Mouse (Mus musculus) bone marrow, adult 2 months (tissue): ENCODE results near the gene Tifa. TPM values are rescaled to one million over a fixed set of nuclear protein-coding genes. Genes with fewer than 3 reads are reported as not detected.
A peak's percentile ranks its signal among the peaks of the same experiment; 100 is the strongest.
"Not testable (repeated sequence)": the region's sequence is repeated elsewhere in the genome, so short reads cannot be mapped to it uniquely, and the experiment has no call there.

Experiments used
- H3K27ac ChIP-seq: fragments of 200-500 bp; 2 replicates; pipeline ENCODE4 v1.5.1; 2012; ENCODE audit warnings: low read depth, mild to moderate bottlenecking, control low read depth, inconsistent platforms, low read length; ENCODE audit not compliant: control insufficient read depth, poor library complexity, insufficient read depth
- H3K4me1 ChIP-seq: fragments of 200-500 bp; 2 replicates; pipeline ENCODE4 v1.6.1; 2011; ENCODE audit warnings: low read length; ENCODE audit not compliant: control insufficient read depth, insufficient read depth
- H3K4me3 ChIP-seq: fragments of 200-500 bp; replicated peaks from 2 replicates; pipeline ENCODE3; 2011; ENCODE audit warnings: mild to moderate bottlenecking, low read depth, low read length, control low read depth; ENCODE audit not compliant: control insufficient read depth
- CTCF ChIP-seq: fragments of 200-500 bp; IDR thresholded peaks from 2 replicates; pipeline ENCODE4 v1.5.1; 2011; ENCODE audit warnings: low read length, control low read depth; ENCODE audit not compliant: control insufficient read depth, insufficient read depth
- POLR2A ChIP-seq: fragments of 200-500 bp; IDR thresholded peaks from 2 replicates; pipeline ENCODE4 v1.6.1; 2011; ENCODE audit warnings: low read depth, mild to moderate bottlenecking, control low read depth, low read length, borderline replicate concordance; ENCODE audit not compliant: control insufficient read depth
- WGBS: fragments of 180-500 bp; shearing (Covaris S2); methylation state at CpG from one replicate; pipeline ENCODE4 v1.1.7; 2018; 5-methylcytosine and 5-hydroxymethylcytosine counted together
- polyA plus RNA-seq: library from polyadenylated mRNA; stranded (reverse); fragments of >200 nt; gene quantifications from 2 replicates; pipeline ENCODE4 v1.2.4, GENCODE M21; 2011; ENCODE audit warnings: low replicate concordance; ENCODE audit not compliant: missing spikeins, insufficient read depth, insufficient read length

Tifa gene
- polyA plus RNA-seq, 1 experiment: 38.2 TPM

- Histone ChIP-seq H3K4me3 (peak within 1 kb of the TSS; percentile 74), H3K27ac (peak within 1 kb of the TSS; percentile 43), H3K4me1 (no peaks in the 10 kb centered on the region)
- WGBS: under 1% methylated on average over 24 of the region's 24 CpGs
- TF ChIP-seq POLR2A: no peak
- TF ChIP-seq CTCF: peak; percentile 79
These were observed 9.5 kb upstream of the Tifa start, which contains the start of gene Alpk1 for GRCm38 (mm10) chr3:127780021-127780644. Alpk1 (minus strand) TSS chr3:127780527.

- 81% methylated on average over 9 of the region's 9 CpGs for WGBS
- H3K4me3 ChIP-seq: no peak overlapping the region
- TF ChIP-seq POLR2A (no peak), CTCF (no peak)
- H3K4me1 ChIP-seq: no peaks in the 10 kb centered on the region
- no peak overlapping the region for H3K27ac ChIP-seq
These were observed 8.7 kb upstream of the Tifa start for GRCm38 (mm10) chr3:127780921-127781320.

GRCm38 (mm10) chr3:127782921-127783320 lies 6.7 kb upstream of the Tifa start:
- H3K4me1 ChIP-seq: no peaks in the 10 kb centered on the region; the same call in 1 of the 2 replicates
- TF ChIP-seq CTCF: no peak
- no peak for TF ChIP-seq POLR2A
- 84% methylated on average over 6 of the region's 6 CpGs for WGBS

GRCm38 (mm10) chr3:127783680-127784079 lies 5.9 kb upstream of the Tifa start:
- WGBS: 92% methylated on average over 8 of the region's 8 CpGs
- not testable (repeated sequence) for H3K27ac ChIP-seq, H3K4me3 ChIP-seq, H3K4me1 ChIP-seq

More at GRCm38 (mm10) chr3:127782921-127783320, 6.7 kb upstream of the Tifa start:
- no peak overlapping the region for H3K4me3 ChIP-seq
- H3K27ac ChIP-seq: no peak overlapping the region

- H3K27ac ChIP-seq: no peak overlapping the region
- TF ChIP-seq POLR2A (no peak), CTCF (no peak)
- H3K4me1 ChIP-seq: no peaks in the 10 kb centered on the region; the same call in 1 of the 2 replicates
- H3K4me3 ChIP-seq: no peak overlapping the region
These were observed 2.6 kb upstream of the Tifa start for GRCm38 (mm10) chr3:127787032-127787431.

GRCm38 (mm10) chr3:127788038-127788437 lies 1.6 kb upstream of the Tifa start:
- H3K27ac ChIP-seq: no peak overlapping the region
- TF ChIP-seq POLR2A (no peak), CTCF (no peak)
- 52% methylated on average over 7 of the region's 7 CpGs for WGBS
- no peak overlapping the region for H3K4me3 ChIP-seq
- H3K4me1 ChIP-seq: peaks cover 3% of the 10 kb centered on the region; the same call in 1 of the 2 replicates

- Histone ChIP-seq H3K4me1 (peaks cover 3% of the 10 kb centered on the region; the same call in 1 of the 2 replicates), H3K4me3 (peak overlapping the region; percentile 71), H3K27ac (no peak overlapping the region)
- 65% methylated on average over 8 of the region's 8 CpGs for WGBS
- TF ChIP-seq CTCF: no peak
- no peak for TF ChIP-seq POLR2A
These were observed 686 bp upstream of the Tifa start for GRCm38 (mm10) chr3:127788919-127789318.

- Histone ChIP-seq H3K4me1 (peaks cover 3% of the 10 kb centered on the region; the same call in 1 of the 2 replicates), H3K4me3 (peak overlapping the region; percentile 71), H3K27ac (peak overlapping the region; percentile 89)
- TF ChIP-seq POLR2A: no peak
- under 1% methylated on average over 36 of the region's 36 CpGs for WGBS
These were observed 840 bp downstream of the Tifa start for GRCm38 (mm10) chr3:127790234-127791055.

GRCm38 (mm10) chr3:127791056-127791483 lies 1.5 kb downstream of the Tifa start:
- peak overlapping the region; percentile 89 for H3K27ac ChIP-seq
- under 1% methylated on average over 15 of the region's 15 CpGs for whole genome bisulfite sequencing

More at GRCm38 (mm10) chr3:127791056-127791483, 1.5 kb downstream of the Tifa start:
- Histone ChIP-seq H3K4me1 (peaks cover 3% of the 10 kb centered on the region; the same call in 1 of the 2 replicates), H3K4me3 (peak overlapping the region; percentile 71)
- TF ChIP-seq CTCF: no peak
- peak; percentile 54; the same call in 1 of the 2 replicates for TF ChIP-seq POLR2A
